Mouse (Mus musculus): Measurements from ENCODE around the gene Grwd1. TPM values are rescaled to one million over a fixed set of nuclear protein-coding genes. Genes with fewer than 3 reads are reported as not detected.

Gene Grwd1
- polyA plus RNA-seq, 1 experiment: 12.1 TPM

DNA sequence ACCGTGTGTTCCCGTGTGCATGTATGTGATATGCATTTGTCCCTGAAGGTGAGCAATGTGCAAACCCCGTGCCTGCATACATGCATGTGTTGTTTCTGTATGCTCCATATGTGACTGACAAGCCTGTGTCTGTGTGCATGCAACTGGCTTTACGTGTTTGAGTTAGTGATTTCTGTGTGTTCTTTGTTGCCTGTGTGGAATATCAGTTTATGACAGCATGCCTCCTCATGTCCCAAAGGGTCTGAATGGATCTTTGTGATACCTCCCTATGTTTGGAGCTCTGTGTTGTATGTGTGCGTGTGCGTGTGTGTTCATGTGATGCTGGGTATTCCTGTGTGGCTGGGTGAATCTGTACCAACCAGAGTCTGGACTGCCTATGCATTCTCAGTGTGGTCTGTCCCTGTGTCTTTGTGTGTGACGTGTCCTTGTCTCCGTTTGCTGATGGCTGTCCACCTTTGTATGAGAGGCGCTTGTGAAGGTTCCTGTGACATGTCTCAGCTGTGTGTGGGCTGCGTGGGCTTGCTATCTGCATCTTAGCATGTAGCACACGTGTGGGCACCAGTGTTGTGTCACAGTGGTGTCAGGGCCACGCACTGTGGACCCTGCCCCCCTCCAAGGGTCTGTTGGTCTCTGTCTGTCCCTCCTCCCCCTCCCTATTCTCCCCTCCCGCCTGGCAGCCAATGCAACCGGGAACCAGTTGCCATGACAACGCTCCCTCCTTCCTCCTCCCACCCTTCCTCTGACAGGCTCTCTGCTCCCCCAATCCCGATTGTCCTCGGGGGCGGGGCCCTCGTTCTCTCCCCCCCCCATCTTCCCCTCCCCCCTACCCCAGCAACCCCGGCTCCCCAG is 46.0 kb downstream of the Grwd1 start, which contains the start of gene Sult2b1:
Gene Sult2b1 (minus strand): TSS at position 146 of the 849 bp plus-strand sequence.
- Histone ChIP-seq H3K27me3 (ENCODE audit: control insufficient read depth, insufficient read depth, low read length) (no peaks in the 10 kb centered on the region), H3K36me3 (ENCODE audit: control insufficient read depth, insufficient read depth, low read length) (no peaks in the 10 kb centered on the region), H3K4me1 (ENCODE audit: control insufficient read depth, insufficient read depth, low read length) (peaks cover 32% of the 10 kb centered on the region), H3K4me3 (ENCODE audit: control insufficient read depth, low read depth, low read length) (peak within 1 kb of the TSS; percentile 83), H3K27ac (ENCODE audit: control insufficient read depth, insufficient read depth, low read depth, low read length) (no peak within 1 kb of the TSS)
- TF ChIP-seq CTCF (IDR thresholded peaks at IDR 0.05; ENCODE audit: control insufficient read depth, insufficient read depth, insufficient replicate concordance, low read depth, low read length): no peak
- TF ChIP-seq POLR2A (IDR thresholded peaks at IDR 0.05; ENCODE audit: control insufficient read depth, low read depth, low read length): peak; percentile 19; the same call in 1 of the 2 replicates

GRCm38 (mm10) chr7:45783511-45784091 is 47.1 kb downstream of the Grwd1 start, which contains the start of gene Lmtk3:
Lmtk3 (plus strand) TSS chr7:45783738.
- H3K27me3 ChIP-seq (ENCODE audit: control insufficient read depth, insufficient read depth, low read length): no peaks in the 10 kb centered on the region
- H3K27ac ChIP-seq (ENCODE audit: control insufficient read depth, insufficient read depth, low read depth, low read length): peak within 1 kb of the TSS; percentile 10; the same call in 1 of the 2 replicates
- H3K4me3 ChIP-seq (ENCODE audit: control insufficient read depth, low read depth, low read length): peak within 1 kb of the TSS; percentile 83
- H3K4me1 ChIP-seq (ENCODE audit: control insufficient read depth, insufficient read depth, low read length): peaks cover 38% of the 10 kb centered on the region
- H3K36me3 ChIP-seq (ENCODE audit: control insufficient read depth, insufficient read depth, low read length): no peaks in the 10 kb centered on the region
- TF ChIP-seq POLR2A (IDR thresholded peaks at IDR 0.05; ENCODE audit: control insufficient read depth, low read depth, low read length) (no peak; the same call in 1 of the 2 replicates), CTCF (IDR thresholded peaks at IDR 0.05; ENCODE audit: control insufficient read depth, insufficient read depth, insufficient replicate concordance, low read depth, low read length) (no peak)

DNA sequence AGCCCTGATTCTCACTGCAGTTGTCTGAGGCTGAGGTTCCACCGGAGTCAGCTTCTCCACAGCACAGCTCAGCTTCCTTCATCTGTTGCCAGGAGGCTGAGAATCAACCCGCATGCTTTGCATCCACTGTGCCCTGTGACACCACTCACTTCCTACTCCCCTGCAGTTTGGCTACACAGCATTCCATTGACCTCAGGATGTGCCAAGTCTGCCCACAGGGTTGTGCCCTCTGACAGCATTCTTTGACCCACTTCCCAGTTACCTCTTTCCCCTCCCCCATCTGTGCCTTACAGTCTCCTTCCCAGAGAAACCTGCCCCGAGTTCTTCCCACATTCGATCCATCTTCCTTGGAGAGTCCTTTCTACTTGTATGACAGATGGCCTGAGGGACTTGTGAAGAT is 48.5 kb downstream of the Grwd1 start:
- Histone ChIP-seq H3K36me3 (ENCODE audit: control insufficient read depth, insufficient read depth, low read length) (no peaks in the 10 kb centered on the region), H3K4me3 (ENCODE audit: control insufficient read depth, low read depth, low read length) (no peak overlapping the region), H3K27me3 (ENCODE audit: control insufficient read depth, insufficient read depth, low read length) (no peaks in the 10 kb centered on the region), H3K27ac (ENCODE audit: control insufficient read depth, insufficient read depth, low read depth, low read length) (no peak overlapping the region), H3K4me1 (ENCODE audit: control insufficient read depth, insufficient read depth, low read length) (peaks cover 32% of the 10 kb centered on the region)
- TF ChIP-seq CTCF (IDR thresholded peaks at IDR 0.05; ENCODE audit: control insufficient read depth, insufficient read depth, insufficient replicate concordance, low read depth, low read length) (no peak), POLR2A (IDR thresholded peaks at IDR 0.05; ENCODE audit: control insufficient read depth, low read depth, low read length) (no peak)

GRCm38 (mm10) chr7:45779081-45779641 is 51.6 kb downstream of the Grwd1 start:
- Histone ChIP-seq H3K36me3 (ENCODE audit: control insufficient read depth, insufficient read depth, low read length) (no peaks in the 10 kb centered on the region), H3K27me3 (ENCODE audit: control insufficient read depth, insufficient read depth, low read length) (no peaks in the 10 kb centered on the region), H3K4me3 (ENCODE audit: control insufficient read depth, low read depth, low read length) (peak overlapping the region; percentile 70), H3K4me1 (ENCODE audit: control insufficient read depth, insufficient read depth, low read length) (peaks cover 13% of the 10 kb centered on the region), H3K27ac (ENCODE audit: control insufficient read depth, insufficient read depth, low read depth, low read length) (no peak overlapping the region)
- TF ChIP-seq CTCF (IDR thresholded peaks at IDR 0.05; ENCODE audit: control insufficient read depth, insufficient read depth, insufficient replicate concordance, low read depth, low read length) (no peak), POLR2A (IDR thresholded peaks at IDR 0.05; ENCODE audit: control insufficient read depth, low read depth, low read length) (no peak)

DNA sequence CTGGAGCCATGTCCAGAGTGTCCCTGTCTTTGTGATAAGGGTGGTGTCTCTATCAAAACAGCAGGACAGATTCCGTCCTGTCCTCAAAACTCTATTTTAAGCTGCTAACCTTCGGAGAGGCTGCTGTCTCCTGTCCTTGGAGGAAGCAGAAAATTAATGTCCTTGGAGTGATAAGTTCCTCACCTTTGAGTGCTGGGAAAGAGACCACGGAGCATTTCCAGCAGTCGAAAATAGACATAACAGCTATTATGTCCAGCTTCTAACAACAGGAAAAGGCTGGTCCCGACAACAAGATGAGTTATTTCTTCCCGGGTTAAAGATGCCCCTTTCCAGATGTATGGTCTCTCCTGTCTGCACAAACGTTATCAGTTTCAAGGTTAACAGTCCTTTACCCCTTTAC is 55.5 kb downstream of the Grwd1 start:
- Histone ChIP-seq H3K4me1 (ENCODE audit: control insufficient read depth, insufficient read depth, low read length) (peaks cover 6% of the 10 kb centered on the region), H3K27me3 (ENCODE audit: control insufficient read depth, insufficient read depth, low read length) (no peaks in the 10 kb centered on the region), H3K36me3 (ENCODE audit: control insufficient read depth, insufficient read depth, low read length) (no peaks in the 10 kb centered on the region), H3K27ac (ENCODE audit: control insufficient read depth, insufficient read depth, low read depth, low read length) (no peak overlapping the region), H3K4me3 (ENCODE audit: control insufficient read depth, low read depth, low read length) (no peak overlapping the region)
- TF ChIP-seq CTCF (IDR thresholded peaks at IDR 0.05; ENCODE audit: control insufficient read depth, insufficient read depth, insufficient replicate concordance, low read depth, low read length): no peak
- TF ChIP-seq POLR2A (IDR thresholded peaks at IDR 0.05; ENCODE audit: control insufficient read depth, low read depth, low read length): no peak

Other genes with a start within 250 kb of the Grwd1 start
- gene Fgf21, start 215.5 kb downstream of the Grwd1 start, polyA plus RNA-seq (2012; rRNA removed): 3.6 and 3.7 TPM in 2 replicates
- gene Fut1, start 213.7 kb downstream of the Grwd1 start, polyA plus RNA-seq (2012; rRNA removed): 0.08 and 0.21 TPM in 2 replicates
- gene Izumo1, start 209.1 kb downstream of the Grwd1 start, polyA plus RNA-seq (2012; rRNA removed): 77.5 and 95.6 TPM in 2 replicates
- 5.1 and 5.4 TPM in 2 replicates for gene Rasip1, start 203.5 kb downstream of the Grwd1 start, polyA plus RNA-seq (2012; rRNA removed)
- gene Mamstr, start 191.0 kb downstream of the Grwd1 start, polyA plus RNA-seq (2012; rRNA removed): 0.74 and 1.3 TPM in 2 replicates
- gene Fut2, start 164.6 kb downstream of the Grwd1 start, polyA plus RNA-seq (2012; rRNA removed): 0.37 and 0.42 TPM in 2 replicates
- gene Ntn5, start 146.9 kb downstream of the Grwd1 start, polyA plus RNA-seq (2012; rRNA removed): 6.5 and 10.8 TPM in 2 replicates
- 61.0 and 71.6 TPM in 2 replicates for gene Sec1, start 136.5 kb downstream of the Grwd1 start, polyA plus RNA-seq (2012; rRNA removed)
- 2.3 and 3.3 TPM in 2 replicates for gene Car11, start 131.1 kb downstream of the Grwd1 start, polyA plus RNA-seq (2012; rRNA removed)
- gene Dbp, start 125.9 kb downstream of the Grwd1 start, polyA plus RNA-seq (2012; rRNA removed): 11.2 and 12.9 TPM in 2 replicates
- 517 and 652 TPM in 2 replicates for gene Rpl18, start 115.5 kb downstream of the Grwd1 start, polyA plus RNA-seq (2012; rRNA removed)
- 33.4 and 34.6 TPM in 2 replicates for gene Sphk2, start 112.9 kb downstream of the Grwd1 start, polyA plus RNA-seq (2012; rRNA removed)
- gene Fam83e, start 109.7 kb downstream of the Grwd1 start, polyA plus RNA-seq (2012; rRNA removed): 145 and 176 TPM in 2 replicates
- 589 and 614 TPM in 2 replicates for gene Spaca4, start 105.1 kb downstream of the Grwd1 start, polyA plus RNA-seq (2012; rRNA removed)
- 23.1 and 26.1 TPM in 2 replicates for gene Lmtk3, start 47.2 kb downstream of the Grwd1 start, polyA plus RNA-seq (2012; rRNA removed)
- 8.8 and 9.5 TPM in 2 replicates for gene Sult2b1, start 46.3 kb downstream of the Grwd1 start, polyA plus RNA-seq (2012; rRNA removed)
- 149 and 166 TPM in 2 replicates for gene Cyth2, start 16.4 kb downstream of the Grwd1 start, polyA plus RNA-seq (2012; rRNA removed)
- gene Kcnj14, start 6.2 kb downstream of the Grwd1 start, polyA plus RNA-seq (2012; rRNA removed): 0.06 and 0.11 TPM in 2 replicates
- gene Kdelr1, start 41.8 kb upstream of the Grwd1 start, polyA plus RNA-seq (2012; rRNA removed): 67.4 and 82.4 TPM in 2 replicates
- 21.1 and 22.3 TPM in 2 replicates for gene Grin2d, start 47.4 kb upstream of the Grwd1 start, polyA plus RNA-seq (2012; rRNA removed)
- gene Syngr4, start 65.8 kb upstream of the Grwd1 start, polyA plus RNA-seq (2012; rRNA removed): 758 and 764 TPM in 2 replicates
- 8.1 and 8.8 TPM in 2 replicates for gene Tmem143, start 66.0 kb upstream of the Grwd1 start, polyA plus RNA-seq (2012; rRNA removed)
- gene Emp3, start 90.5 kb upstream of the Grwd1 start, polyA plus RNA-seq (2012; rRNA removed): 80.7 and 85.0 TPM in 2 replicates
- 19.7 and 26.2 TPM in 2 replicates for gene Ccdc114, start 93.1 kb upstream of the Grwd1 start, polyA plus RNA-seq (2012; rRNA removed)
- gene Abcc6, start 199.4 kb upstream of the Grwd1 start, polyA plus RNA-seq (2012; rRNA removed): 0.67 and 1.0 TPM in 2 replicates
- 48.7 and 49.8 TPM in 2 replicates for gene Nomo1, start 202.8 kb upstream of the Grwd1 start, polyA plus RNA-seq (2012; rRNA removed)